Mouse (Mus musculus): Measurements from ENCODE around the gene Tspo.

- no peak for TF ChIP-seq POLR2A (IDR thresholded peaks at IDR 0.05; ENCODE audit: low read depth, low read length)
- TF ChIP-seq CTCF (IDR thresholded peaks at IDR 0.05; ENCODE audit: borderline replicate concordance, insufficient read depth, low read length) = no peak
Observed at GRCm38 (mm10) chr15:83573606-83574005, 10.2 kb downstream of the Tspo start.

Data from embryonic fibroblast, embryonic 13.5 days (primary cell).